Mouse (Mus musculus): ENCODE results near the gene Carm1. TPM values are rescaled to one million over a fixed set of nuclear protein-coding genes. Genes with fewer than 3 reads are reported as not detected.
"Not testable (repeated sequence)": the region's sequence is repeated elsewhere in the genome, so short reads cannot be mapped to it uniquely, and the experiment has no call there.

Carm1 gene
- polyA plus RNA-seq, 1 experiment: 98.5 TPM

DNA sequence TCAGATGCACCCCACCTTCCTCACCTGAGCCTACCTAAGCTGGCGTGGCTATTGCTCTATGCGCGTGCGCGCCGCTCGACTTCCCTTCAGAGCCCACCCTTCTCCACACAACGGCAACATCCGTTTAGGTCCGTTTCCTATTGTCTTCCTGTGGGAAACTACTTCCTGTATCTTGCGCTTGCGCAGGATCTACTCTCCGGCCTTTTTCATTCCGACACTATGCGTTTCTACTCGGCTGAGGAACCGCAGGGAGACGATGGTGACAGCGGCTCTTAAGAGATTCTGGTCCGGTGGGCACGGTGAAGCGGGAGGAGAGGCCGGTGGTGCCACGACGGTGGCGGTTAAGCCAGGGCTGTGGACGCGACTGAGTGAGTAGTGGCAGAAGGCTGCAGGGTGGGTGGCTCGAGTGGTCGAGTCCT lies 46.0 kb downstream of the Carm1 start, which contains the start of the genes Timm29 and Yipf2:
Gene Timm29, plus strand, starts transcription at position 20 of the 419 bp plus-strand sequence.
Gene Yipf2, minus strand, starts transcription at position 126 of the 419 bp plus-strand sequence.
- TF ChIP-seq POLR2A (IDR thresholded peaks at IDR 0.05; ENCODE audit: control insufficient read depth, extremely low read depth, insufficient read depth, low read length, poor library complexity) (peak; percentile 65; the same call in 1 of the 2 replicates), CTCF (IDR thresholded peaks at IDR 0.05; ENCODE audit: borderline replicate concordance, control insufficient read depth, extremely low read depth, insufficient read depth, low read length, poor library complexity) (0 out of 2 replicates have a peak, but pooled peaks have one; percentile 34)
- under 1% methylated on average over 30 of the region's 30 CpGs for WGBS
- Histone ChIP-seq H3K4me1 (replicated peaks; ENCODE audit: control insufficient read depth, insufficient read depth, low read length) (peaks cover 18% of the 10 kb centered on the region), H3K27ac (ENCODE audit: control insufficient read depth, insufficient read depth, low read length) (peak within 1 kb of the TSS; percentile 54), H3K27me3 (ENCODE audit: control insufficient read depth, insufficient read depth, low read length) (no peaks in the 10 kb centered on the region), H3K36me3 (ENCODE audit: control insufficient read depth, insufficient read depth, low read length) (no peaks in the 10 kb centered on the region), H3K4me3 (ENCODE audit: control insufficient read depth, insufficient read depth, low read length) (peak within 1 kb of the TSS; percentile 90)
- peak; percentile 89 for DNase-seq

- Histone ChIP-seq H3K27ac (ENCODE audit: control insufficient read depth, insufficient read depth, low read length) (peak overlapping the region; percentile 54), H3K27me3 (ENCODE audit: control insufficient read depth, insufficient read depth, low read length) (no peaks in the 10 kb centered on the region), H3K4me3 (ENCODE audit: control insufficient read depth, insufficient read depth, low read length) (peak overlapping the region; percentile 90), H3K36me3 (ENCODE audit: control insufficient read depth, insufficient read depth, low read length) (no peaks in the 10 kb centered on the region), H3K4me1 (replicated peaks; ENCODE audit: control insufficient read depth, insufficient read depth, low read length) (peaks cover 18% of the 10 kb centered on the region)
- peak; percentile 44 for DNase-seq
- TF ChIP-seq POLR2A (IDR thresholded peaks at IDR 0.05; ENCODE audit: control insufficient read depth, extremely low read depth, insufficient read depth, low read length, poor library complexity): no peak; the same call in 1 of the 2 replicates
- TF ChIP-seq CTCF (IDR thresholded peaks at IDR 0.05; ENCODE audit: borderline replicate concordance, control insufficient read depth, extremely low read depth, insufficient read depth, low read length, poor library complexity): peak; percentile 7; the same call in 1 of the 2 replicates
- under 1% methylated on average over 69 of the region's 69 CpGs for WGBS
Observed at GRCm38 (mm10) chr9:21593122-21593721, 46.5 kb downstream of the Carm1 start.

DNA sequence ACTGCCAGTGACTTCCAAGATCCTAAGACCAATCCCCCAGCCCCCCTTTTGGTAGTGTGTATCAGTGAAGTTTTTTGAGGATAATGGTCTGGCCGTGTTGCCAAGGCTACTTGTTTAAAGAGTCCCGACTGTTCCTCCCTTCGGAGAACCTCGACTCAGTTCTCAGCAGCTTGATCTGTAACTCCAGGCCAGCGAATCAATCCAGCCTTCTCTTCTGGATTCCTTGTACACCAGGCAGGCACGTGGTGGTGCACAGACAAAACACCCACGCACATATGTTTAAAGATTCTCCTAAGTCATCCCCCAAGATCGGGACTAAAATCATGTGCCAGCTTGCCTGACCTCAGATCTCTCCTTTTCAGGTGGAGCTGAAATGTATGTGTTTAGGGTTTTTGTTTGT lies 47.7 kb downstream of the Carm1 start:
- H3K4me3 ChIP-seq (ENCODE audit: control insufficient read depth, insufficient read depth, low read length): not testable (repeated sequence)

DNA sequence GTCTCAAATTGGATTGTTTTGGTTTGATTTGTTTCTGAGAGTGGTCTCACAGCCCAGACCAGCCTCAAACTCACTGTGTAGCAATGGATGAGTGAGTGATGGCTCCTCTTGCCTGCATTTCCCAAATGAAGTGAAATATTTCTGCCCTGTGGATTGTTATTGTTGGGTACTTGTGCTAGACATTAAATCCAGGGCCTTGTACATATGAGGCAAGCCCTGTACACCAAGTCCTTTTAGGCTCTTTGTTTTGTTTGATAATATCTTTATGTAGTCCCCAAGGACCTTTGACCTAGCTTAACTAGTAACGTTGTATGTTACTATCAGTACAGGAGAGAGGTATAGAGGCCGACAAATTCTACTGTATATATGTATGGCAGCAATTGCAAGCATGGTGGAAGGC lies 48.1 kb downstream of the Carm1 start:
- H3K4me1 ChIP-seq (replicated peaks; ENCODE audit: control insufficient read depth, insufficient read depth, low read length): peaks cover 18% of the 10 kb centered on the region
- no peak for DNase-seq
- H3K27ac ChIP-seq (ENCODE audit: control insufficient read depth, insufficient read depth, low read length): no peak overlapping the region
- H3K4me3 ChIP-seq (ENCODE audit: control insufficient read depth, insufficient read depth, low read length): no peak overlapping the region
- H3K36me3 ChIP-seq (ENCODE audit: control insufficient read depth, insufficient read depth, low read length): no peaks in the 10 kb centered on the region
- WGBS: 90% methylated on average over 2 of the region's 2 CpGs
- TF ChIP-seq CTCF (IDR thresholded peaks at IDR 0.05; ENCODE audit: borderline replicate concordance, control insufficient read depth, extremely low read depth, insufficient read depth, low read length, poor library complexity): no peak
- TF ChIP-seq POLR2A (IDR thresholded peaks at IDR 0.05; ENCODE audit: control insufficient read depth, extremely low read depth, insufficient read depth, low read length, poor library complexity): no peak
- H3K27me3 ChIP-seq (ENCODE audit: control insufficient read depth, insufficient read depth, low read length): no peaks in the 10 kb centered on the region

More for the DNA sequence above, 47.7 kb downstream of the Carm1 start:
- WGBS: 90% methylated on average over 8 of the region's 8 CpGs
- DNase-seq; H3K36me3 ChIP-seq (ENCODE audit: control insufficient read depth, insufficient read depth, low read length); H3K27ac ChIP-seq (ENCODE audit: control insufficient read depth, insufficient read depth, low read length); H3K27me3 ChIP-seq (ENCODE audit: control insufficient read depth, insufficient read depth, low read length): not testable (repeated sequence)
- H3K4me1 ChIP-seq (replicated peaks; ENCODE audit: control insufficient read depth, insufficient read depth, low read length): peaks cover 18% of the 10 kb centered on the region

- DNase-seq: peak; percentile 65
Observed at GRCm38 (mm10) chr9:21598198-21598597, 51.5 kb downstream of the Carm1 start.

DNA sequence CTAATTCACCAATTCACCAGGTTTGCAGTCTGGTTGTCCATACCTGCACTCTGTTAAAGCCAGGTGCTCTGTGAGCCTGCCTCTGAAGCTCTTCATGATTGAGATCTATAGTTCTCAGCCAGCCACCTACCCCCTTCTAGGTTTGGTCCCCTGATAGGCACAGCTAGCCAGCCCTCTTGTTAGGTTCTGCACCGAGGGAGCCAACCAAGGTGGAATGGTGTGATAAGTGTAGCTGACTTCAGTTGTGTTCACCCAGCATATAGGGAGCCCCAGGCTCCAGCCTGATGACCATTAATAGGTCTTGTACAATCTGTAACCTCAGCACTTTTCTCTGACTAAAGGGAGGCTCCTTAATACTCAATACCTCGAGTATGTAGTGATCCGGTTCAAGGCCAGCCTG lies 53.5 kb downstream of the Carm1 start:
- no peak overlapping the region for H3K4me3 ChIP-seq (ENCODE audit: control insufficient read depth, insufficient read depth, low read length)
- no peak overlapping the region for H3K27ac ChIP-seq (ENCODE audit: control insufficient read depth, insufficient read depth, low read length)
- H3K36me3 ChIP-seq (ENCODE audit: control insufficient read depth, insufficient read depth, low read length): no peaks in the 10 kb centered on the region
- no peak for DNase-seq
- H3K27me3 ChIP-seq (ENCODE audit: control insufficient read depth, insufficient read depth, low read length): no peaks in the 10 kb centered on the region
- 91% methylated on average over 3 of the region's 3 CpGs for WGBS
- H3K4me1 ChIP-seq (replicated peaks; ENCODE audit: control insufficient read depth, insufficient read depth, low read length): no peaks in the 10 kb centered on the region
- no peak for TF ChIP-seq CTCF (IDR thresholded peaks at IDR 0.05; ENCODE audit: borderline replicate concordance, control insufficient read depth, extremely low read depth, insufficient read depth, low read length, poor library complexity)
- no peak for TF ChIP-seq POLR2A (IDR thresholded peaks at IDR 0.05; ENCODE audit: control insufficient read depth, extremely low read depth, insufficient read depth, low read length, poor library complexity)

More at GRCm38 (mm10) chr9:21598198-21598597, 51.5 kb downstream of the Carm1 start:
- TF ChIP-seq CTCF (IDR thresholded peaks at IDR 0.05; ENCODE audit: borderline replicate concordance, control insufficient read depth, extremely low read depth, insufficient read depth, low read length, poor library complexity) (no peak), POLR2A (IDR thresholded peaks at IDR 0.05; ENCODE audit: control insufficient read depth, extremely low read depth, insufficient read depth, low read length, poor library complexity) (no peak)
- Histone ChIP-seq H3K36me3 (ENCODE audit: control insufficient read depth, insufficient read depth, low read length) (no peaks in the 10 kb centered on the region), H3K4me3 (ENCODE audit: control insufficient read depth, insufficient read depth, low read length) (no peak overlapping the region), H3K27ac (ENCODE audit: control insufficient read depth, insufficient read depth, low read length) (no peak overlapping the region), H3K4me1 (replicated peaks; ENCODE audit: control insufficient read depth, insufficient read depth, low read length) (peaks cover 12% of the 10 kb centered on the region), H3K27me3 (ENCODE audit: control insufficient read depth, insufficient read depth, low read length) (no peaks in the 10 kb centered on the region)
- WGBS: 36% methylated on average over 2 of the region's 2 CpGs

Measured in thymus, adult 2 months (tissue).